Mouse (Mus musculus): ENCODE data around the gene Gm20481. TPM values are rescaled to one million over a fixed set of nuclear protein-coding genes. Genes with fewer than 3 reads are reported as not detected.

The Gm20481 gene
- polyA plus RNA-seq, 1 experiment from 2014 or later = not detected

DNA sequence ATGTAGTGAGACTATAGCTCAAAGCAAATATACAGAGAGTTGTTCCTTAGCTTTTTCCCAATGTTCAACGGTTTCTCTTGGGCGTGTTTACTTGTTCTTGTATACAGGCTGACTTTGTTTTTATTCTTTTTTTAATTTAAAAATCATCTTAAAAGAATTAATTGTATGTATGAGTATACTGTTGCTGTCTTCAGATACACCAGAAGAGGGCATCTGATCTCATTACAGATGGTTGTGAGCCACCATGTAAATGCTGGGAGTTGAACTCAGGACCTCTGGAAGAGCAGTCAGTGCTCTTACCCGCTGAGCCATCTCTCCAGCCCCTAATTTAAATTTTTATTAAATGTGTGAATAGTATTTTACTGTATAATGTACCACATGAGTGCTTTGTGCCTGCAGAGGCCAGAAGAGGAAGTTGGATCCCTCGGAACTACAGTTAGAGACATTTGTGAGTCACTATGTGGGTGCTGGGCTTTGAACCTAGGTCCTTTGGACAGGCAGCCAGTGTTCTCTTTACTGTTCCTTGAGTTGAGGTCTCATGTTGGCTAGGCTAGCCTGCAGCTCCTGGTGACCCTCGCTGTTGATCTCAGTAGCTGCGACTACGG, 37.8 kb downstream of the Gm20481 start:
- H3K27ac ChIP-seq (ENCODE audit: low read depth, low read length) = no peak overlapping the region
- WGBS = 92% methylated on average over 7 of the region's 7 CpGs
- H3K4me1 ChIP-seq (replicated peaks; ENCODE audit: control insufficient read depth, insufficient read depth, low read length) = no peaks in the 10 kb centered on the region
- no peak overlapping the region for H3K4me2 ChIP-seq (replicated peaks; ENCODE audit: low read depth)
- no peak overlapping the region for H3K4me3 ChIP-seq (ENCODE audit: low read depth, low read length)
- no peak for ATAC-seq
- no peaks in the 10 kb centered on the region for H3K27me3 ChIP-seq (replicated peaks; ENCODE audit: control insufficient read depth, insufficient read depth, low read length)
- H3K9me3 ChIP-seq (ENCODE audit: control insufficient read depth) = no peaks in the 10 kb centered on the region
- TF ChIP-seq CTCF (IDR thresholded peaks at IDR 0.05; ENCODE audit: low read depth) = peak; percentile 33
- H3K9ac ChIP-seq (ENCODE audit: low read depth, low read length) = no peak overlapping the region
- peaks cover 65% of the 10 kb centered on the region for H3K36me3 ChIP-seq (ENCODE audit: control insufficient read depth, insufficient read depth)

- Histone ChIP-seq H3K4me2 (replicated peaks; ENCODE audit: low read depth) (no peak overlapping the region), H3K36me3 (ENCODE audit: control insufficient read depth, insufficient read depth) (peaks cover 80% of the 10 kb centered on the region), H3K27ac (ENCODE audit: low read depth, low read length) (no peak overlapping the region), H3K9me3 (ENCODE audit: control insufficient read depth) (no peaks in the 10 kb centered on the region), H3K4me3 (ENCODE audit: low read depth, low read length) (no peak overlapping the region), H3K9ac (ENCODE audit: low read depth, low read length) (no peak overlapping the region), H3K27me3 (replicated peaks; ENCODE audit: control insufficient read depth, insufficient read depth, low read length) (no peaks in the 10 kb centered on the region), H3K4me1 (replicated peaks; ENCODE audit: control insufficient read depth, insufficient read depth, low read length) (no peaks in the 10 kb centered on the region)
- TF ChIP-seq CTCF (IDR thresholded peaks at IDR 0.05; ENCODE audit: low read depth) = no peak
- WGBS = 85% methylated on average over 7 of the region's 7 CpGs
- ATAC-seq = no peak
Observed at GRCm38 (mm10) chr17:35009586-35009985, 39.9 kb downstream of the Gm20481 start.

DNA sequence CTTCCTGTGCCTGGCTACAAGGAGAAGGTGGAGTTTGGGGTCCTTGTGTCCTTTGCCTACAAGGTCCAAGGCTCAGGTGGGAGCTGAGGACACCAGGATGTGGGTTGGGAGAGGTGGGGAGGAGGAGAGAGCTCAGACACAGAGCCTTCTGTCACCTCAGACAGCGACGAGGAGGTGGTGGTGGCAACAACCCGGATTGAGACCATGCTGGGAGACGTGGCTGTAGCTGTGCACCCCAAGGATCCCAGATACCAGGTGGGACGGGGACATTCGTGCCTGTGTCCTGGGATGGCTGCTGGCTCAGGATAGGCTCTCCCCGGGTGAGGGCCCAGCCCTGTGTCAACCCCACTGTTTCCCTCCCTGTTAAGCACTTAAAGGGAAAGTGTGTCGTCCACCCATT, 41.7 kb downstream of the Gm20481 start:
- no peak for ATAC-seq
- H3K4me3 ChIP-seq (ENCODE audit: low read depth, low read length) = no peak overlapping the region
- no peak for TF ChIP-seq CTCF (IDR thresholded peaks at IDR 0.05; ENCODE audit: low read depth)
- WGBS = 90% methylated on average over 8 of the region's 8 CpGs
- peaks cover under 1% of the 10 kb centered on the region; the same call in 1 of the 2 replicates for H3K4me1 ChIP-seq (replicated peaks; ENCODE audit: control insufficient read depth, insufficient read depth, low read length)
- no peaks in the 10 kb centered on the region for H3K27me3 ChIP-seq (replicated peaks; ENCODE audit: control insufficient read depth, insufficient read depth, low read length)
- H3K9ac ChIP-seq (ENCODE audit: low read depth, low read length) = no peak overlapping the region
- peaks cover 84% of the 10 kb centered on the region for H3K36me3 ChIP-seq (ENCODE audit: control insufficient read depth, insufficient read depth)
- no peaks in the 10 kb centered on the region for H3K9me3 ChIP-seq (ENCODE audit: control insufficient read depth)
- H3K27ac ChIP-seq (ENCODE audit: low read depth, low read length) = no peak overlapping the region
- H3K4me2 ChIP-seq (replicated peaks; ENCODE audit: low read depth) = no peak overlapping the region

- no peak overlapping the region for H3K9ac ChIP-seq (ENCODE audit: low read depth, low read length)
- 79% methylated on average over 13 of the region's 13 CpGs for WGBS
- ATAC-seq = no peak
- peaks cover 80% of the 10 kb centered on the region for H3K36me3 ChIP-seq (ENCODE audit: control insufficient read depth, insufficient read depth)
- H3K4me3 ChIP-seq (ENCODE audit: low read depth, low read length) = no peak overlapping the region
- no peaks in the 10 kb centered on the region for H3K27me3 ChIP-seq (replicated peaks; ENCODE audit: control insufficient read depth, insufficient read depth, low read length)
- peaks cover 6% of the 10 kb centered on the region for H3K4me1 ChIP-seq (replicated peaks; ENCODE audit: control insufficient read depth, insufficient read depth, low read length)
- H3K4me2 ChIP-seq (replicated peaks; ENCODE audit: low read depth) = no peak overlapping the region
- no peaks in the 10 kb centered on the region for H3K9me3 ChIP-seq (ENCODE audit: control insufficient read depth)
- no peak overlapping the region for H3K27ac ChIP-seq (ENCODE audit: low read depth, low read length)
- TF ChIP-seq CTCF (IDR thresholded peaks at IDR 0.05; ENCODE audit: low read depth) = no peak
Observed at GRCm38 (mm10) chr17:35012430-35012829, 42.7 kb downstream of the Gm20481 start.

- Histone ChIP-seq H3K9ac (ENCODE audit: low read depth, low read length) (no peak overlapping the region), H3K27ac (ENCODE audit: low read depth, low read length) (no peak overlapping the region), H3K4me2 (replicated peaks; ENCODE audit: low read depth) (no peak overlapping the region), H3K27me3 (replicated peaks; ENCODE audit: control insufficient read depth, insufficient read depth, low read length) (no peaks in the 10 kb centered on the region), H3K4me1 (replicated peaks; ENCODE audit: control insufficient read depth, insufficient read depth, low read length) (peaks cover 6% of the 10 kb centered on the region), H3K36me3 (ENCODE audit: control insufficient read depth, insufficient read depth) (peaks cover 80% of the 10 kb centered on the region), H3K9me3 (ENCODE audit: control insufficient read depth) (no peaks in the 10 kb centered on the region), H3K4me3 (ENCODE audit: low read depth, low read length) (no peak overlapping the region)
- 60% methylated on average over 6 of the region's 6 CpGs for WGBS
- no peak for ATAC-seq
- TF ChIP-seq CTCF (IDR thresholded peaks at IDR 0.05; ENCODE audit: low read depth) = no peak
Observed at GRCm38 (mm10) chr17:35013221-35013620, 43.5 kb downstream of the Gm20481 start.

- Histone ChIP-seq H3K27me3 (replicated peaks; ENCODE audit: control insufficient read depth, insufficient read depth, low read length) (no peaks in the 10 kb centered on the region), H3K4me3 (ENCODE audit: low read depth, low read length) (no peak overlapping the region), H3K4me1 (replicated peaks; ENCODE audit: control insufficient read depth, insufficient read depth, low read length) (peaks cover 6% of the 10 kb centered on the region), H3K36me3 (ENCODE audit: control insufficient read depth, insufficient read depth) (peaks cover 61% of the 10 kb centered on the region), H3K4me2 (replicated peaks; ENCODE audit: low read depth) (no peak overlapping the region), H3K9me3 (ENCODE audit: control insufficient read depth) (no peaks in the 10 kb centered on the region), H3K27ac (ENCODE audit: low read depth, low read length) (peak overlapping the region; percentile 46; the same call in 1 of the 2 replicates), H3K9ac (ENCODE audit: low read depth, low read length) (no peak overlapping the region)
- 84% methylated on average over 16 of the region's 16 CpGs for WGBS
- no peak for ATAC-seq
- TF ChIP-seq CTCF (IDR thresholded peaks at IDR 0.05; ENCODE audit: low read depth) = no peak
Observed at GRCm38 (mm10) chr17:35015296-35015695, 45.6 kb downstream of the Gm20481 start.

All from intestine, postnatal 0 days (tissue).